ENCODE assay signal across 7 mouse cellular contexts in the genomic region with DNA sequence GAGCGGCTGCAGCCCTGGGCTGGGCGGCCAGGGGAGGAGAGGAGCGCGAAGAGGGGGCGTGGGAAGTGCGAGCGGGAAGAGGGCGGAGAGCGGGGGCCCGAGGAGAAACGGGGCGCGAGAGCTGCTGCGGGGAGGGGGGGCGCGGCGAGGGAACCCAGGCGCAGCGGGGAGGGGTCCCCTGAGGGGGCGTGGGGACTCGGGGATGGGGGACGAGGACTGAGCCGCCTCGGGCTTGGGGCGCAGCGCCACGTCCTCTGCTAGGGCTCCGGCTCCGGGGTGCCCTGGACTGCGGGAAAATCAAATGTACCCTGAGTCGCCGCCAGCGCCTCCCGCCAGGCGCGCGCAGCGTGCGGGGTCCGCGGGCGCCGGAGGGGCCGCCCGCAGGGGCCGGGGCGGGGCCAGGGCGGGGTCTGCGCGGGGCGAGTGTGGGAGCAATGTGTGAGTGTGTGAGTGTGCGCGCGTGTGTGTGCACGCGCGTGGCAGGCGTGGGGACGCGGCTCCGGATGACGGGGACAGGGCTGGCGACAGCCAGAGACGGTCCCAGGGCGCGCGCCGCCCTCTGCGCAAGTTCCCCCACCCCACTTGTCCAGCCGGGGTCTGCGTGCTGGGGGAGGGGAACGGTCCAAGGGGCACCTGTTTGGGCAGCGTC. TPM values are rescaled to one million over a fixed set of nuclear protein-coding genes. Genes with fewer than 3 reads are reported as not detected.
DNase-seq lines count a peak whose midpoint lies in the region; ATAC-seq lines count a peak whose summit lies in the region.

A gene (minus strand): TSS at position 396 of the 649 bp plus-strand sequence.

- peak within 1 kb of the TSS; percentile 75 for H3K9ac ChIP-seq in embryonic facial prominence, embryonic 13.5 days
- H3K9ac ChIP-seq in hindbrain, embryonic 11.5 days (ENCODE audit: low read depth, low read length), result peak within 1 kb of the TSS; percentile 57
- peak within 1 kb of the TSS; percentile 48 for H3K9ac ChIP-seq in limb, embryonic 15.5 days

- ATAC-seq in embryonic facial prominence, embryonic 13.5 days (ENCODE audit: insufficient number of reproducible peaks, insufficient read depth, low FRiP score, low TSS enrichment, low read depth), result peak; percentile 40; the same call in 1 of the 2 replicates
- peak; percentile 49 for ATAC-seq in hindbrain, embryonic 11.5 days (ENCODE audit: low FRiP score)
- ATAC-seq in limb, embryonic 15.5 days (ENCODE audit: insufficient number of reproducible peaks, low FRiP score, low TSS enrichment, low read depth), result peak; percentile 45; the same call in 1 of the 2 replicates
- ATAC-seq in monocyte, adult 5-6 weeks (replicated peaks; ENCODE audit: insufficient number of reproducible peaks, low FRiP score, low TSS enrichment, poor library complexity, severe bottlenecking), result no peak

- peak within 1 kb of the TSS; percentile 99 for H3K4me2 ChIP-seq in embryonic facial prominence, embryonic 13.5 days
- H3K4me2 ChIP-seq in hindbrain, embryonic 11.5 days (replicated peaks; ENCODE audit: low read depth, low read length), result peak within 1 kb of the TSS; percentile 100
- peak within 1 kb of the TSS; percentile 99 for H3K4me2 ChIP-seq in limb, embryonic 15.5 days

- peak in 1 of 2 experiments; percentile 49 for DNase-seq in layer of hippocampus, adult 18-20 months (ENCODE audit: low spot score in 2 of 2)
- DNase-seq in layer of hippocampus, adult 9-10 months (ENCODE audit: low spot score), result no peak
- peak; percentile 47 for DNase-seq in hindbrain, embryonic 11.5 days (ENCODE audit: low spot score)
- peak; percentile 79 for DNase-seq in retina, postnatal 1 day

- peaks cover 50% of the 10 kb centered on the region for H3K27me3 ChIP-seq in embryonic facial prominence, embryonic 13.5 days
- peaks cover 15% of the 10 kb centered on the region for H3K27me3 ChIP-seq in hindbrain, embryonic 11.5 days (ENCODE audit: control insufficient read depth, insufficient read depth, low read length)
- peaks cover 26% of the 10 kb centered on the region for H3K27me3 ChIP-seq in limb, embryonic 15.5 days

- under 1% methylated on average over 57 of the region's 73 CpGs for WGBS in embryonic facial prominence, embryonic 13.5 days
- under 1% methylated on average over 37 of the region's 73 CpGs for WGBS in hindbrain, embryonic 11.5 days
- WGBS in limb, embryonic 15.5 days, result under 1% methylated on average over 55 of the region's 73 CpGs

- H3K36me3 ChIP-seq in embryonic facial prominence, embryonic 13.5 days, result no peaks in the 10 kb centered on the region
- no peaks in the 10 kb centered on the region for H3K36me3 ChIP-seq in hindbrain, embryonic 11.5 days (ENCODE audit: control insufficient read depth, insufficient read depth, low read length)
- no peaks in the 10 kb centered on the region for H3K36me3 ChIP-seq in limb, embryonic 15.5 days

- peak within 1 kb of the TSS; percentile 67 for H3K4me3 ChIP-seq in embryonic facial prominence, embryonic 13.5 days
- peak within 1 kb of the TSS; percentile 58 for H3K4me3 ChIP-seq in hindbrain, embryonic 11.5 days (ENCODE audit: low read depth, low read length)
- peak within 1 kb of the TSS; percentile 62 for H3K4me3 ChIP-seq in limb, embryonic 15.5 days

- H3K4me1 ChIP-seq in embryonic facial prominence, embryonic 13.5 days, result peaks cover 41% of the 10 kb centered on the region
- peaks cover 9% of the 10 kb centered on the region for H3K4me1 ChIP-seq in hindbrain, embryonic 11.5 days (replicated peaks; ENCODE audit: control insufficient read depth, insufficient read depth, low read length)
- peaks cover 34% of the 10 kb centered on the region for H3K4me1 ChIP-seq in limb, embryonic 15.5 days

- H3K27ac ChIP-seq in embryonic facial prominence, embryonic 13.5 days, result no peak within 1 kb of the TSS
- H3K27ac ChIP-seq in hindbrain, embryonic 11.5 days (ENCODE audit: low read depth, low read length), result no peak within 1 kb of the TSS
- H3K27ac ChIP-seq in limb, embryonic 15.5 days, result no peak within 1 kb of the TSS

- H3K9me3 ChIP-seq in embryonic facial prominence, embryonic 13.5 days, result no peaks in the 10 kb centered on the region
- no peaks in the 10 kb centered on the region for H3K9me3 ChIP-seq in hindbrain, embryonic 11.5 days (ENCODE audit: control insufficient read depth, low read length)
- H3K9me3 ChIP-seq in limb, embryonic 15.5 days, result no peaks in the 10 kb centered on the region

RNA-seq across cellular contexts. Expression of the gene that starts here (rescaled TPM):
- total RNA-seq in layer of hippocampus, adult 18-20 months (2021), result 10 to 100 TPM; 37.5 to 37.8 TPM
- polyA plus RNA-seq in embryonic facial prominence, embryonic 13.5 days (2015; fragmentation: Nextera tagmentation; extraction: Ambion mirVana), result 28.1 and 36.0 TPM in 2 replicates
- polyA plus RNA-seq in hindbrain, embryonic 11.5 days (2014; fragmentation: Nextera tagmentation; extraction: Ambion mirVana), result 3.7 and 4.2 TPM in 2 replicates
- polyA plus RNA-seq in limb, embryonic 15.5 days (2015; fragmentation: Nextera tagmentation; extraction: Ambion mirVana), result 15.0 and 15.4 TPM in 2 replicates
- 2.1 TPM in 1 of 3 replicates, not detected in the others for total RNA-seq in monocyte, adult 5-6 weeks (2017)

Comparison
In these comparisons a context has a peak if more than half of its experiments do, and no peak if none do; other contexts are left out.
1. RNA of the gene that starts here (total RNA-seq): 37.5 to 37.8 TPM in layer of hippocampus, adult 18-20 months; 2.1 TPM in monocyte, adult 5-6 weeks; every median in the first group is over 10 times any median in the second.
2. Peak in every context shown above with its lines, with median percentiles within 50 percentile points of each other: H3K4me2 ChIP-seq, H3K4me3 ChIP-seq and H3K9ac ChIP-seq.